Mouse (Mus musculus): ENCODE measurements around the gene Rnf187. TPM values are rescaled to one million over a fixed set of nuclear protein-coding genes. Genes with fewer than 3 reads are reported as not detected.
A peak's percentile ranks its signal among the peaks of the same experiment; 100 is the strongest.
"Not testable (repeated sequence)": the region's sequence is repeated elsewhere in the genome, so short reads cannot be mapped to it uniquely, and the experiment has no call there.

The Rnf187 gene
- total RNA-seq, 2 experiments from 2014 or later: 485 to 490 TPM

DNA sequence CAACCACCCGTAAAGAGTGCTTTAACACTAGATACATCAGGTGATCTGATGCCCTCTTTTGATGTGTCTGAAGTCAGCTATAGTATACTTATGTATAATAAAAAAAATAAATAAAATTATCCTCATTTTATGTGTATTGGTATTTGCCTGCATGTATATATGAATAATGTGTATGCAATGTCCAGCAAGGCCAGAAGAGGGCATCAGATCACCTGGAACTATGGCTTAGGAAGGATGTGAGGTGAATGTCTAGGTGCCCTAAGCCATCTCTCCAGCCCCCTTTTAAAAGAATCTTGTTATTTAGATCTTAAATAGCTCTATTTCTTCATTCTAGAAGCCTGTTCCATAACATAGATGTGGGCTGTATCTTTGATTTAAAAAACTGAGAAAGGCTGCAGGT, 28.6 kb upstream of the Rnf187 start:
- no peak for DNase-seq (ENCODE audit: low spot score in 2 of 2)

DNA sequence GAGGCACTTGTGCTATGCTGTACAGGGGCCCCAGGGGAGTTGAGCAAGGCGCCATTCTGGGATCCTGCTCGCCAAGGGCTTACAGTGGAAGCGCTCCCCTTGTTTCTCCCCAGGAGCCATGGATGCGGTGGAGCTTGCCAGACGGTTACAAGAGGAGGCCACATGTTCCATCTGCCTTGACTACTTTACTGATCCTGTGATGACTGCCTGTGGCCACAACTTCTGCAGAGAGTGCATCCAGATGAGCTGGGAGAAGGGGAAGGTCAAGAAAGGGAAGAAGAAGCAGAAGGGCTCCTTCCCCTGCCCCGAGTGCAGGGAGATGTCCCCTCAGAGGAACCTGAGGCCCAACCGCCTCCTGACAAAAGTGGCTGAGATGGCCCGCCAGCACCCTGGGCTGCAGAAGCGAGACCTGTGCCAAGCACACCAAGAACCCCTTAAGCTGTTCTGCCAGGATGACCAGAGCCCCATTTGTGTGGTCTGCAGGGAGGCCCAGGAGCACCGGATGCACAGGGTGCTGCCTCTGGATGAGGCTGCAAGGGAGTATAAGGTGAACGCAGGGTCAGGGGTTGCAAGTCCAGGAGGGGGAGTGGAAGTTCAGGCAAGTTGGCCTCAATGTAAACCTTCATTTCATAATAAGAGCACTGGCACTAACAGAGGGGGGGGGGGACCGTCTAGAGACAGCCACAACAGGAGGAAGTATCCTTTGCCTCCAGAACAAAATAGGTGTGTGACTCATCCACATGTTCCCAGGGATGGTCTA, 26.5 kb upstream of the Rnf187 start:
- DNase-seq (ENCODE audit: low spot score in 2 of 2): no peak

GRCm38 (mm10) chr11:58964216-58964615, 25.5 kb upstream of the Rnf187 start:
- DNase-seq (ENCODE audit: low spot score in 2 of 2): no peak

- no peak for DNase-seq (ENCODE audit: low spot score in 2 of 2)
Measured at GRCm38 (mm10) chr11:58963543-58963942, 24.8 kb upstream of the Rnf187 start.

- no peak for DNase-seq (ENCODE audit: low spot score in 2 of 2)
Measured at GRCm38 (mm10) chr11:58961364-58962177, 22.9 kb upstream of the Rnf187 start.

- DNase-seq (ENCODE audit: low spot score in 2 of 2): peak; percentile 72 to 83
Measured at GRCm38 (mm10) chr11:58959921-58960465, 21.3 kb upstream of the Rnf187 start.

GRCm38 (mm10) chr11:58959186-58959825, 20.6 kb upstream of the Rnf187 start:
- no peak for DNase-seq (ENCODE audit: low spot score in 2 of 2)

- no peak for DNase-seq (ENCODE audit: low spot score in 2 of 2)
Measured at GRCm38 (mm10) chr11:58958536-58958935, 19.8 kb upstream of the Rnf187 start.

- no peak for DNase-seq (ENCODE audit: low spot score in 2 of 2)
Measured at GRCm38 (mm10) chr11:58957226-58957914, 18.7 kb upstream of the Rnf187 start.

DNA sequence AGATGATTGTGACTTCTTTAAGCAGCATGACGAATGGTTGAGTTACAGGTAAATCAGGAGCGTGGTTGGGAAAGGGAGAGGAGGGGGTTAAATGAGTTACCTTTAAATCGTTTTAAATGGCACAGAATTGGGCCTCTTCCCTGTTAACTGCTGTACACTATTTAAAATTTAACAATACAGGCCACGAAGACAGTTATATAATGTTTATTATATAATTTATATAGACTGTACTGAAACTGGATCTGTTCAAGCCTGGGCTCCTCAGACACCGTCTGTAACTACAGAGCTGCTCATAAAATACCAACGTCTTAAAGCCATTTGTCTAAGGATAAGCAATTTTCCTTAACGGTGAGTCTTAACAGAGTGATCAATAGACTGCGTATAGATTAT, 17.1 kb upstream of the Rnf187 start:
- no peak for DNase-seq (ENCODE audit: low spot score in 2 of 2)

GRCm38 (mm10) chr11:58955143-58955867, 16.6 kb upstream of the Rnf187 start:
- DNase-seq (ENCODE audit: low spot score in 2 of 2): no peak

- DNase-seq (ENCODE audit: low spot score in 2 of 2): peak; percentile 80 to 83
Measured at GRCm38 (mm10) chr11:58954420-58955142, 15.9 kb upstream of the Rnf187 start, which contains the start of the genes Hist3h2a and Trim17. TSS of gene Hist3h2a (plus strand) at chr11:58954685. TSS of gene Trim17 (plus strand) at chr11:58954685.

DNA sequence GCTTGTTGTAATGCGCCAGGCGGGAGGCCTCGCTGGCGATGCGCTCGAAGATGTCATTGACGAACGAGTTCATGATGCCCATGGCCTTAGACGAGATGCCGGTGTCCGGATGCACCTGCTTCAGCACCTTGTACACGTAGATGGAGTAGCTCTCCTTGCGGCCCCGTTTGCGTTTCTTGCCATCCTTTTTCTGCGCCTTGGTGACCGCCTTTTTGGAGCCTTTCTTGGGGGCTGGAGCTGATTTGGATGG, 15.4 kb upstream of the Rnf187 start:
- not testable (repeated sequence) for DNase-seq (ENCODE audit: low spot score in 2 of 2)

DNA sequence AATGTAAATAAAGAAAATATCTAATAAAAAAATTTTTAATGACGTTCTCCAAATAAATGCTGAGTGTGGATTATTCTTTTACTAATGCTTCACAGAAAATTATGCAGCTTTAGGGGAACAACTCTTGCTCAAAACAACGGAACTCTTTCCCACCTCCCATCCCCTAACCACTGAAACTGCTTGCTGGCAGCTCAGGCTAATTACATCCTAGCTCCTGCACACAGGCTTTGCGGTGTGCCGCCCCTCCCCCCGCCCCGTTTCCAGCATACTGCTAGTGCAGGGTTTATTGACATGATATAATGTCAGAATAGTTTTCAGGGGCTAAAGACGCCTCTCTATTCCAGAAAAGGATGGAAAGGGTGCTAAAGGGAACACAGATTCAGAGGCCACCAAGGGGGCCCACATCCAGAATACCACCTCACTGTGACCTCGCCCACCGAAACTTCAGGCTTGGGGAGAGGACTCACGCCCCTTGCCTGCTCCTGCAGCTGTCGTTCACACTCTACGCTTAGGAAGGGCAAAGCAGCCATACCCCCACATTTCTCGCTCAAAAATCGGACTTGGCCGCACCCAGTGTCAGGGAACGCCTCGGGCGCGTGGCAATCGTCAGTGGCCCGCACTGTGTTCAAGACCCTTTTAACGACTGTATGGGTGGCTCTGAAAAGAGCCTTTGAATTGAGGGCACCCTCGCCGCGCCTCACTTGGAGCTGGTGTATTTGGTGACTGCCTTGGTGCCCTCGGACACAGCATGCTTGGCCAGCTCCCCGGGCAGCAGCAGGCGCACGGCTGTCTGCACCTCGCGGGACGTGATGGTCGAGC, 14.8 kb upstream of the Rnf187 start:
- DNase-seq (ENCODE audit: low spot score in 2 of 2): peak in 1 of 2 experiments; percentile 25

DNA sequence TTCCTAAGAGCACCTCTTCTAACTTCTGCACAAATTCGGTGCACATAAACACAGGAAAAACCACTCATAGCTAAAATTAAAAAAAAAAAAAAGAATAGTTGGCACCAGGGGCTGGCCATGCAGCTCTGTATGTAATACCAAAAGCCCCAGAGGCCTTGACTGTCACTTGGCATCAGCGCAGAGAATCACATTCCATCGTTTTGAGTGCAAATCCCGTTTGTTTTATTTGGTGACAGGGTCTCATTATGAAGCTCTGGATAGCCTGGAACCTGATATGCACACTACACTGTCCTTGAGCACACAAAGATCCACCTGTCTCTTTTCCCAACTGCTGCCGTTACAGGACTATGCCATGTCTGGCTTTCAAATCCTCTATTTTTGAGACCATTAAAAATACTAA, 12.5 kb upstream of the Rnf187 start:
- no peak for DNase-seq (ENCODE audit: low spot score in 2 of 2)

GRCm38 (mm10) chr11:58949480-58950431, 11.0 kb upstream of the Rnf187 start:
- DNase-seq (ENCODE audit: low spot score in 2 of 2): peak; percentile 66 to 70

GRCm38 (mm10) chr11:58948542-58949479, 10.1 kb upstream of the Rnf187 start, which contains the start of gene Hist3h2ba:
TSS of gene Hist3h2ba (plus strand) at chr11:58948920.
- peak; percentile 75 for DNase-seq (ENCODE audit: low spot score in 2 of 2)

Measured in left cerebral cortex, adult 18-20 months (tissue).